Mouse (Mus musculus) layer of hippocampus, adult 6 months (tissue): ENCODE results near the gene Catsper4. TPM values are rescaled to one million over a fixed set of nuclear protein-coding genes. Genes with fewer than 3 reads are reported as not detected.

Source experiments
- long read RNA-seq, 2 experiments: library from polyadenylated mRNA; unstranded; transcript quantifications; one replicate each; pipeline ENCODE4 v2.0.0; 2019 to 2020
- polyA plus RNA-seq: library from polyadenylated mRNA; unstranded; fragments of <200 nt; fragmentation: Nextera tagmentation; gene quantifications from 2 replicates; pipeline ENCODE4 v1.2.3, GENCODE M21; 2021

Gene Catsper4
- polyA plus RNA-seq = not detected in 2 replicates
- long read RNA-seq, experiment 1 = 0 reads
- long read RNA-seq, experiment 2, partial matches to known transcripts = 0 of 1 reads
- long read RNA-seq, experiment 2, other reads (novel, unspliced or antisense) = 1 of 1 reads

DNA sequence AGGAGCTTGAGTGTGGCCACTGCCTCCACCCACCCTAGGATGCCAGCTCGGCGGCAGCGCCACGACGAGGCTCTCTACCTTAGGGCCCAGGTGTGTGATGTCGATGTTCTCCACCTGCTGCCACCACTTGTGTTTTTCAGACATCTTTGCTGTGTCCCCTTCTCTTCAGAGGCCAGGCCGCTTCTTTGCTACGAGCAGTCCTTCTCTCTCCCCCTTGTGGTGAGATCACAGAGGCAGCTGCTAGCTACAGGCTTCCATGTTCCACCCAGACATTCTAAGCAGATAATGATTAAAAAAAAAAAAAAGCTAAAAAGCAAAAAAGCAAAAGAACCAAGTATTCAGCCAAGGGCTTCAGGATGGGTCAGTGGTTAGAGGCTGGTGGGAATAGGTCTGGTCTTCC lies at the start of gene Catsper4:
Gene Catsper4 (minus strand): TSS at position 190 of the 400 bp plus-strand sequence.

DNA sequence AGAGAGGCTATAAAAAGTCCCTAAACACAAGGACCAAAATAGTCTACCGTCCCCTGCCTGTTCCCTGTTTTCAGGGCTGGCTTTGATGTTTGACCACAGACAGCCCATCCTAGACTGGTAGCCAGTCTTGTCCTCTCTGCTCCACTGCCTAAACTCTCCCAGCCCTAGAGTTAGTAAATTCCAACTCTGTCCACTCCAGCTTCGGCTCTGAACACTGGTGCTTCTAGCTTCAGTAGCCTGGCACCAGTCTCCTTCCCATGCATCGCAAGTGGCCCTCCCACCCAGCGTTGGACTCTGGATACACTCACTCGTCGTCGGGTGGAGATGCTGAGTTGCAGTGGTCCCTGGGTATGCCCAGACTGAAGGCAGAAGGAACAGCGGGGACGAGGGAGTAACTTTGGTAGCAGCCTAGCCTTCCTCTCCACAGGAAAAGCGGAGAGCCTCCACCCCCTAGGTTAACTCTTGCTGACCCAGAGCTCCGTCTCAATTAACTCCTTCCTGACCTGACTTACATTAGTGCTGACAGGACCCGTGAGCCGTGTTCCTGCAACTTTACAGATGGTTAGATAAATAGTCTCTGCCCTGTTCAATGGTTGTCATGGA lies 26.6 kb upstream of the Catsper4 start, which contains the start of gene Grrp1:
Gene Grrp1 (minus strand): TSS at position 385 of the 603 bp plus-strand sequence.

DNA sequence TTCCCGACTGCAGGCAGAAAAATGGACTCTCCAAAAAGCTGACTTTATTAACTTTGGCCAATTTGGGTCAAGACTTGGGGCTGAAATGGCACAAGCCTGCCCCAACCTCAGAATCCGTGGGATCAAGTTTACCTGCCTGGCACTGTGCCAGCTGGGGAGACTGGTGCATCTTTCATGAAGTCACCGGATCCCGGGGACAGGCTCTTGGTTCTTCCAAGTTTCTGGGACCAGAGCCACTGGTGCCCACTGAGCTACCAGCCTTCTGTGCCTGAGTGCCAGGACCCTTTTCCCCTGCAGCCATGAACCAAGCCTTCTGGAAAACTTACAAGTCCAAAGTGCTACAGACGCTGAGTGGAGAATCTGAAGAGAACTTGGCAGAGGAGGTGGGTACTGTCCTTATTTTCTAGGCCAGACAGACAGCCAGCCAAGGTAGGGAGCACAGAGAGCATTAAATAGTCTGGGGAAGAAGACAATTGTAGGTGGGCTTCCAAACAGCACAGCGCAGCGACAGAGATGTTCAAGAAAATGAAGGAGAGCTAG lies 19.6 kb upstream of the Catsper4 start, which contains the start of gene Gm30191:
Gene Gm30191 (plus strand): TSS at position 217 of the 540 bp plus-strand sequence.

DNA sequence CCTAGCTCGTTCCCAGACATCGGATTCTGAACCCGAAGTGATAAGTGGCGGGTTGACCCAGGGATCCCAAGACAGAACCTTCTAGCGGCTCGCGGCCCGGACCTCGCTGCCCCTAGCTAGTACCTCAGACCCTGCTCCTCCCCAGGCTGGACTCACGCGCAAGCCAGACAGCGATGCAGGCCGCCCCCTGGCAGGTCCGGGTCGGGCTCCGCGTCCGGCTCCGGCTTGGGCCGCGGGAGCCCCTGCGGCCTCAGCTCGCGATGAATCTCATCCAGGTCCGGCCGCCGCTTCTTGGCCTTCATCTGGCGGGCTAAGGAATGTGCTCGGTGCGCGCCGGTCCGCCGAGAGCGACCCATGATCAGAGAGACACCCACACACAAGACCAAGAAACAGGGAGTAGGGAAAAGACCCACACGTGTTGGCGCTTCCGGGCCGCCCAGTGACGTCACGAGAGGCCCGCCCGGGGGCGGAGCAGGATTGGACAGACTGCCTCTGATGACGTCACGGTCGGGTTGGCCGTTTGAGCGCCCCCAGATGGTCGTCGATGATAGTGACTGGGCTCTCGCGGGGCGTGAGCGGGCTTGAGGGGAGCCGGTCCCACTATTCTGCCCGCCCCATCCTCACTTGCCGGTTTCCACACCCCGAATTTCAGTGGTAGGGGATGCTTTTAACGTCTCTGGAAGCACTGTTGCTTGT lies 18.1 kb upstream of the Catsper4 start, which contains the start of gene Zfp593:
Gene Zfp593 (minus strand): TSS at position 445 of the 696 bp plus-strand sequence.

DNA sequence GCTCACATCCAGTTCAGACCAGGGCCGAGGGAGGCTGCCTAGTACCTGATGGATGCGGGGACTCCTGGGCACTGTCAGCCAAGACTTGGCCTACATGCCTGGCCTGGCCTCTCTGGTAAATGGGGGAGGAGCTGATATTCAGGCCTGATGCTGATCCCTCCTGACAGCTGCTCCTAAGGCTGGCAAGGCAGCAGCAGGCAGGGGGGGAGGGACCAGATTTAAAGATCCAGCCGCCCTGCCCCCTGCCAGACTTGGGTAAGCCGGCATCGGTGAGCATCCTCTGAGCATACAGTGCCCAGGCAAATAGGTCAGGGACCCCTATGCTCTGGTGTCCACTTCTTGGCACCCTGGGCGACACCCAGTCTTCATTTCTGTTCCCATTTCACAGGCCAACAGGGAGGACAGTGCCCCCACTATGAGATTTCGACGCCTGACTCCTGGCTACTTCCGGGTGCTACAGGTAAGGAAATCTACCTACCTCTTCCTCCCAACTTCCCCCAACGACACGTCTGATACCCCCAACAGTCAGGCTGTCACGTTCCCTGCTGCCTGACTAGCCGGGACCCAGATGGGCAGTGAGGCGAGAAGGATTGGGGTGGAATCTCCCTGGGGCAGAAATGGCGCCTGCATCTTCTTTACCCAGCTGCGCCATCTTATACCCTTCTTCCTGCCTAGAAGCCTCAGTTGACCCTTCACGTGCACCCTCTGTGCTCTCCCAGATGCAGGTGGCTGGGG lies 16.5 kb upstream of the Catsper4 start, which contains the start of gene E130218I03Rik:
Gene E130218I03Rik (plus strand): TSS at position 147 of the 735 bp plus-strand sequence.

DNA sequence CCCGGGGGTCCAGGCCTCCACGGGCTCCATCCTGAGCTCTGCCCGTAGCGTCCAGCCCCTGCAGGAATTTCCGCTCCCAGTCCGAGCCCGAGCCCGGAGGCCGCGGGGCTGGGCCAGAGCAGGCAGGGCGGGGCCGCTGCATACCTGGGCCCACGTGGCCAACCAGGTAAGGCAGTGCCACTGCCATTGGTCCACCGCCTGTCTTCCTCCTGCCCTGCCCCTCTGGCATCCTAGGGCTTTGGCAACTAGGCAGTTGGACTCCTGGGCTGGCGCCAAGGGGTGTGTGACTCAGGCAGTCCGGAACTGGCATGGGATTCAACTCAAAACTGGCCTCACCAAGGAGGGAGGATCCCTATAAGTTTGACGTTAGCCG lies 11.1 kb upstream of the Catsper4 start, which contains the start of gene Cnksr1:
Gene Cnksr1 (minus strand): TSS at position 121 of the 373 bp plus-strand sequence.

DNA sequence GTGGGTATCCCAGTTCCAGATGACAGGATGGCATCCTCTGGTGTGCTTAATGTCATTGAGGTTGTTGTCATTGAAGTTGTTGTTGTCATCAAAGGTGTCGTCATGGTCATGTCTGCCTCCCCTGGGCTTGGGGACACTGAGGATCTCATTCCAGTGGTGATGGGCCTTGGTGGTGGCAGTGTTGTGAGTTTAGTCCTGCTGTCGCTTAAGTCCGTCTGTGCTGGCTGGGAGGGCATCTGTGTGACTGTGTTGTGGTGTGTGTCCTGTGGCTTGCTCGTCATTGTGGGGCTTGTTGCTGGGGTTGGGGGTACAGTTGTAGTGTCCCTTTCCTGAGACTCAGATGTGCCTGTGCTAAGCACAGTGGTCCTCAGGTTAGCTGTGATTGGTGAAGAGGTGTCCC lies 24.3 kb downstream of the Catsper4 start, which contains the start of gene Gm7534:
Gene Gm7534 (minus strand): TSS at position 101 of the 400 bp plus-strand sequence.

Other genes with a start within 250 kb of the Catsper4 start
- gene Dhdds, start 226.5 kb downstream of the Catsper4 start, polyA plus RNA-seq = 41.2 and 47.7 TPM in 2 replicates
- gene Lin28a, start 208.5 kb downstream of the Catsper4 start, polyA plus RNA-seq = not detected in 2 replicates
- gene Zfp683, start 173.5 kb downstream of the Catsper4 start, polyA plus RNA-seq = not detected in 2 replicates
- gene Crybg2, start 166.6 kb downstream of the Catsper4 start, polyA plus RNA-seq = 1.3 and 2.4 TPM in 2 replicates
- 11.8 and 18.3 TPM in 2 replicates for gene Cd52, start 132.3 kb downstream of the Catsper4 start, polyA plus RNA-seq
- gene Ubxn11, start 124.8 kb downstream of the Catsper4 start, polyA plus RNA-seq = 9.2 and 13.8 TPM in 2 replicates
- gene Sh3bgrl3, start 98.6 kb downstream of the Catsper4 start, polyA plus RNA-seq = 819 and 825 TPM in 2 replicates
- gene Cep85, start 40.3 kb downstream of the Catsper4 start, polyA plus RNA-seq = 10.9 and 14.8 TPM in 2 replicates
- not detected in 2 replicates for gene Gm7534, start 24.4 kb downstream of the Catsper4 start, polyA plus RNA-seq
- gene Cnksr1, start 11.0 kb upstream of the Catsper4 start, polyA plus RNA-seq = 0.19 TPM in 1 of 2 replicates, not detected in the other
- 0.35 and 0.53 TPM in 2 replicates for gene E130218I03Rik, start 16.3 kb upstream of the Catsper4 start, polyA plus RNA-seq
- gene Zfp593, start 18.2 kb upstream of the Catsper4 start, polyA plus RNA-seq = 13.4 and 14.4 TPM in 2 replicates
- 0.33 and 0.40 TPM in 2 replicates for gene Gm30191, start 19.6 kb upstream of the Catsper4 start, polyA plus RNA-seq
- gene Grrp1, start 26.7 kb upstream of the Catsper4 start, polyA plus RNA-seq = 4.4 and 5.2 TPM in 2 replicates
- gene Pdik1l, start 60.5 kb upstream of the Catsper4 start, polyA plus RNA-seq = 9.1 and 11.3 TPM in 2 replicates
- gene Trim63, start 87.7 kb upstream of the Catsper4 start, polyA plus RNA-seq = not detected in 2 replicates
- 0.45 TPM in 2 replicates for gene Slc30a2, start 115.8 kb upstream of the Catsper4 start, polyA plus RNA-seq
- gene Extl1, start 156.5 kb upstream of the Catsper4 start, polyA plus RNA-seq = 21.7 and 23.6 TPM in 2 replicates
- 2.6 and 3.9 TPM in 2 replicates for gene Pafah2, start 168.9 kb upstream of the Catsper4 start, polyA plus RNA-seq
- 302 and 340 TPM in 2 replicates for gene Stmn1, start 240.9 kb upstream of the Catsper4 start, polyA plus RNA-seq